Mouse (Mus musculus) gastrocnemius, adult 8-10 months (tissue): Measurements from ENCODE around the gene Rilp. TPM values are rescaled to one million over a fixed set of nuclear protein-coding genes. Genes with fewer than 3 reads are reported as not detected.

Experiments used
- DNase-seq, 2 experiments: peaks; one replicate each; pipeline ENCODE4 v3.0.0; 2022; ENCODE audit warnings: low spot score in 2 of 2
- total RNA-seq, 4 experiments: library from RNA; stranded (reverse); gene quantifications; 2 replicates each; pipeline ENCODE4 v1.2.4; 2022

Gene Rilp
- total RNA-seq, 4 experiments from 2014 or later = 28.7 to 34.0 (median 30.9) TPM

GRCm38 (mm10) chr11:75487496-75487895, 22.4 kb upstream of the Rilp start:
- no peak for DNase-seq

- DNase-seq = no peak
Observed at GRCm38 (mm10) chr11:75494296-75495049, 15.4 kb upstream of the Rilp start.

- no peak for DNase-seq
Observed at GRCm38 (mm10) chr11:75498126-75498525, 11.8 kb upstream of the Rilp start.

- DNase-seq = no peak
Observed at GRCm38 (mm10) chr11:75508162-75508561, 1.7 kb upstream of the Rilp start.

GRCm38 (mm10) chr11:75508904-75509303, 990 bp upstream of the Rilp start:
- DNase-seq = no peak

GRCm38 (mm10) chr11:75510627-75510993, 716 bp downstream of the Rilp start:
- DNase-seq = peak; percentile 95

GRCm38 (mm10) chr11:75511213-75511612, 1.3 kb downstream of the Rilp start:
- peak; percentile 55 to 56 for DNase-seq

- DNase-seq = no peak
Observed at GRCm38 (mm10) chr11:75512301-75513018, 2.6 kb downstream of the Rilp start.

GRCm38 (mm10) chr11:75513336-75513735, 3.4 kb downstream of the Rilp start, which contains the start of gene Scarf1:
Gene Scarf1, plus strand, starts transcription at chr11:75513540.
- DNase-seq = peak in 1 of 2 experiments; percentile 43

GRCm38 (mm10) chr11:75515186-75515585, 5.3 kb downstream of the Rilp start:
- DNase-seq = no peak

GRCm38 (mm10) chr11:75519834-75520633, 10.1 kb downstream of the Rilp start:
- no peak for DNase-seq

GRCm38 (mm10) chr11:75521609-75522008, 11.7 kb downstream of the Rilp start:
- DNase-seq = no peak

GRCm38 (mm10) chr11:75522793-75523192, 12.9 kb downstream of the Rilp start:
- no peak for DNase-seq

GRCm38 (mm10) chr11:75525531-75526125, 15.7 kb downstream of the Rilp start:
- no peak for DNase-seq

GRCm38 (mm10) chr11:75526943-75527342, 17.0 kb downstream of the Rilp start:
- DNase-seq = no peak

GRCm38 (mm10) chr11:75529771-75530170, 19.9 kb downstream of the Rilp start:
- no peak for DNase-seq

GRCm38 (mm10) chr11:75530325-75530724, 20.4 kb downstream of the Rilp start:
- peak; percentile 90 to 94 for DNase-seq

GRCm38 (mm10) chr11:75530845-75531373, 21.0 kb downstream of the Rilp start:
- DNase-seq = no peak

- peak; percentile 89 to 90 for DNase-seq
Observed at GRCm38 (mm10) chr11:75531469-75532242, 21.8 kb downstream of the Rilp start, which contains the start of gene Slc43a2. Gene Slc43a2, plus strand, starts transcription at chr11:75531694.
